Mouse (Mus musculus): Measurements from ENCODE around the gene Tcp10c. TPM values are rescaled to one million over a fixed set of nuclear protein-coding genes. Genes with fewer than 3 reads are reported as not detected.
"Not testable (repeated sequence)": the region's sequence is repeated elsewhere in the genome, so short reads cannot be mapped to it uniquely, and the experiment has no call there.

The Tcp10c gene
- polyA plus RNA-seq, 1 experiment from 2014 or later, result not detected

- H3K4me1 ChIP-seq (replicated peaks; ENCODE audit: control insufficient read depth, insufficient read depth, low read length); H3K36me3 ChIP-seq (ENCODE audit: control insufficient read depth, insufficient read depth, low read length); H3K4me3 ChIP-seq (ENCODE audit: low read depth, low read length); H3K4me2 ChIP-seq (replicated peaks; ENCODE audit: low read depth, low read length); H3K27ac ChIP-seq (ENCODE audit: low read depth, low read length); DNase-seq (ENCODE audit: low spot score); H3K9me3 ChIP-seq (ENCODE audit: control insufficient read depth, low read length); H3K27me3 ChIP-seq (ENCODE audit: control insufficient read depth, insufficient read depth, low read length); H3K9ac ChIP-seq (ENCODE audit: low read depth, low read length): not testable (repeated sequence)
- 56% methylated on average over 1 of the region's 1 CpGs for WGBS
- ATAC-seq (ENCODE audit: low FRiP score), result peak; percentile 22; the same call in 1 of the 2 replicates
Observed at GRCm38 (mm10) chr17:13337931-13338330, 16.4 kb upstream of the Tcp10c start.

- not testable (repeated sequence) for H3K9me3 ChIP-seq (ENCODE audit: control insufficient read depth, low read length); H3K27ac ChIP-seq (ENCODE audit: low read depth, low read length); H3K36me3 ChIP-seq (ENCODE audit: control insufficient read depth, insufficient read depth, low read length); DNase-seq (ENCODE audit: low spot score); H3K4me3 ChIP-seq (ENCODE audit: low read depth, low read length); ATAC-seq (ENCODE audit: low FRiP score); H3K4me1 ChIP-seq (replicated peaks; ENCODE audit: control insufficient read depth, insufficient read depth, low read length); H3K4me2 ChIP-seq (replicated peaks; ENCODE audit: low read depth, low read length); H3K9ac ChIP-seq (ENCODE audit: low read depth, low read length); H3K27me3 ChIP-seq (ENCODE audit: control insufficient read depth, insufficient read depth, low read length)
- 91% methylated on average over 1 of the region's 1 CpGs for WGBS
Observed at GRCm38 (mm10) chr17:13340071-13340470, 14.3 kb upstream of the Tcp10c start.

GRCm38 (mm10) chr17:13345923-13346322 lies 8.4 kb upstream of the Tcp10c start:
- not testable (repeated sequence) for H3K27me3 ChIP-seq (ENCODE audit: control insufficient read depth, insufficient read depth, low read length); H3K4me2 ChIP-seq (replicated peaks; ENCODE audit: low read depth, low read length); H3K4me1 ChIP-seq (replicated peaks; ENCODE audit: control insufficient read depth, insufficient read depth, low read length); H3K4me3 ChIP-seq (ENCODE audit: low read depth, low read length); H3K9ac ChIP-seq (ENCODE audit: low read depth, low read length); ATAC-seq (ENCODE audit: low FRiP score); H3K27ac ChIP-seq (ENCODE audit: low read depth, low read length); H3K36me3 ChIP-seq (ENCODE audit: control insufficient read depth, insufficient read depth, low read length); H3K9me3 ChIP-seq (ENCODE audit: control insufficient read depth, low read length); DNase-seq (ENCODE audit: low spot score)
- no CpG with 5 or more reads among the region's 4 CpGs for WGBS

GRCm38 (mm10) chr17:13349563-13349962 lies 4.8 kb upstream of the Tcp10c start:
- ATAC-seq (ENCODE audit: low FRiP score); H3K4me2 ChIP-seq (replicated peaks; ENCODE audit: low read depth, low read length); H3K27me3 ChIP-seq (ENCODE audit: control insufficient read depth, insufficient read depth, low read length); H3K36me3 ChIP-seq (ENCODE audit: control insufficient read depth, insufficient read depth, low read length); H3K4me3 ChIP-seq (ENCODE audit: low read depth, low read length); H3K9me3 ChIP-seq (ENCODE audit: control insufficient read depth, low read length); H3K4me1 ChIP-seq (replicated peaks; ENCODE audit: control insufficient read depth, insufficient read depth, low read length); H3K9ac ChIP-seq (ENCODE audit: low read depth, low read length); DNase-seq (ENCODE audit: low spot score); H3K27ac ChIP-seq (ENCODE audit: low read depth, low read length): not testable (repeated sequence)
- WGBS, result 88% methylated on average over 4 of the region's 5 CpGs

- DNase-seq (ENCODE audit: low spot score); H3K27me3 ChIP-seq (ENCODE audit: control insufficient read depth, insufficient read depth, low read length); ATAC-seq (ENCODE audit: low FRiP score); H3K4me1 ChIP-seq (replicated peaks; ENCODE audit: control insufficient read depth, insufficient read depth, low read length); H3K4me2 ChIP-seq (replicated peaks; ENCODE audit: low read depth, low read length); H3K27ac ChIP-seq (ENCODE audit: low read depth, low read length); H3K36me3 ChIP-seq (ENCODE audit: control insufficient read depth, insufficient read depth, low read length); H3K9ac ChIP-seq (ENCODE audit: low read depth, low read length); H3K4me3 ChIP-seq (ENCODE audit: low read depth, low read length); H3K9me3 ChIP-seq (ENCODE audit: control insufficient read depth, low read length): not testable (repeated sequence)
- WGBS, result 87% methylated on average over 8 of the region's 8 CpGs
Observed at GRCm38 (mm10) chr17:13353249-13353648, 1.1 kb upstream of the Tcp10c start.

GRCm38 (mm10) chr17:13362489-13362888 lies 8.1 kb downstream of the Tcp10c start:
- H3K27ac ChIP-seq (ENCODE audit: low read depth, low read length); H3K9me3 ChIP-seq (ENCODE audit: control insufficient read depth, low read length); H3K4me2 ChIP-seq (replicated peaks; ENCODE audit: low read depth, low read length); H3K27me3 ChIP-seq (ENCODE audit: control insufficient read depth, insufficient read depth, low read length); H3K36me3 ChIP-seq (ENCODE audit: control insufficient read depth, insufficient read depth, low read length); H3K9ac ChIP-seq (ENCODE audit: low read depth, low read length); H3K4me1 ChIP-seq (replicated peaks; ENCODE audit: control insufficient read depth, insufficient read depth, low read length); DNase-seq (ENCODE audit: low spot score); H3K4me3 ChIP-seq (ENCODE audit: low read depth, low read length): not testable (repeated sequence)
- peak; percentile 25; the same call in 1 of the 2 replicates for ATAC-seq (ENCODE audit: low FRiP score)
- WGBS, result 89% methylated on average over 2 of the region's 2 CpGs

- not testable (repeated sequence) for H3K36me3 ChIP-seq (ENCODE audit: control insufficient read depth, insufficient read depth, low read length); H3K27ac ChIP-seq (ENCODE audit: low read depth, low read length); DNase-seq (ENCODE audit: low spot score); H3K4me1 ChIP-seq (replicated peaks; ENCODE audit: control insufficient read depth, insufficient read depth, low read length); H3K9ac ChIP-seq (ENCODE audit: low read depth, low read length); ATAC-seq (ENCODE audit: low FRiP score); H3K27me3 ChIP-seq (ENCODE audit: control insufficient read depth, insufficient read depth, low read length); H3K4me3 ChIP-seq (ENCODE audit: low read depth, low read length); H3K9me3 ChIP-seq (ENCODE audit: control insufficient read depth, low read length); H3K4me2 ChIP-seq (replicated peaks; ENCODE audit: low read depth, low read length)
- WGBS, result 97% methylated on average over 3 of the region's 5 CpGs
Observed at GRCm38 (mm10) chr17:13363773-13364172, 9.4 kb downstream of the Tcp10c start.

- not testable (repeated sequence) for H3K9me3 ChIP-seq (ENCODE audit: control insufficient read depth, low read length); H3K27ac ChIP-seq (ENCODE audit: low read depth, low read length); H3K4me1 ChIP-seq (replicated peaks; ENCODE audit: control insufficient read depth, insufficient read depth, low read length); H3K4me3 ChIP-seq (ENCODE audit: low read depth, low read length); H3K9ac ChIP-seq (ENCODE audit: low read depth, low read length); H3K36me3 ChIP-seq (ENCODE audit: control insufficient read depth, insufficient read depth, low read length); DNase-seq (ENCODE audit: low spot score); H3K27me3 ChIP-seq (ENCODE audit: control insufficient read depth, insufficient read depth, low read length); H3K4me2 ChIP-seq (replicated peaks; ENCODE audit: low read depth, low read length); ATAC-seq (ENCODE audit: low FRiP score)
- WGBS, result 87% methylated on average over 9 of the region's 9 CpGs
Observed at GRCm38 (mm10) chr17:13364196-13364595, 9.8 kb downstream of the Tcp10c start.

- not testable (repeated sequence) for H3K4me1 ChIP-seq (replicated peaks; ENCODE audit: control insufficient read depth, insufficient read depth, low read length); H3K4me3 ChIP-seq (ENCODE audit: low read depth, low read length); H3K27me3 ChIP-seq (ENCODE audit: control insufficient read depth, insufficient read depth, low read length); ATAC-seq (ENCODE audit: low FRiP score); H3K9me3 ChIP-seq (ENCODE audit: control insufficient read depth, low read length); H3K9ac ChIP-seq (ENCODE audit: low read depth, low read length); H3K4me2 ChIP-seq (replicated peaks; ENCODE audit: low read depth, low read length); H3K27ac ChIP-seq (ENCODE audit: low read depth, low read length); H3K36me3 ChIP-seq (ENCODE audit: control insufficient read depth, insufficient read depth, low read length); DNase-seq (ENCODE audit: low spot score)
- 94% methylated on average over 9 of the region's 9 CpGs for WGBS
Observed at GRCm38 (mm10) chr17:13367181-13367580, 12.8 kb downstream of the Tcp10c start.

Measured in hindbrain, embryonic 11.5 days (tissue).